Mouse (Mus musculus) pancreas, adult 10 weeks (tissue): ENCODE results near the gene Fam185a. TPM values are rescaled to one million over a fixed set of nuclear protein-coding genes. Genes with fewer than 3 reads are reported as not detected.

Experiments used
- polyA plus RNA-seq: library from polyadenylated mRNA; stranded (reverse); fragments of 350-450 nt; fragmentation: Illumina TruSeq; extraction: RNeasy Lipid Tissue Mini Kit (QIAGEN cat#74804); gene quantifications from one replicate; pipeline ENCODE4 v1.2.3, GENCODE M21; 2015; ENCODE audit warnings: low read depth, low replicate concordance; ENCODE audit not compliant: insufficient read depth

Gene Fam185a
- 1.6 TPM for polyA plus RNA-seq

GRCm38 (mm10) chr5:21424614-21425602 lies at the start of gene Fam185a, which contains the start of gene Ccdc146:
Gene Fam185a, plus strand, starts transcription at chr5:21424958.
Gene Ccdc146, minus strand, starts transcription at chr5:21424677.

Other genes with a start within 250 kb of the Fam185a start
- 2.5 TPM for gene Gsap, start 238.7 kb upstream of the Fam185a start, polyA plus RNA-seq
- 9.5 TPM for gene Fgl2, start 52.3 kb upstream of the Fam185a start, polyA plus RNA-seq
- 1.1 TPM for gene Ccdc146, start 281 bp upstream of the Fam185a start, polyA plus RNA-seq
- 1.6 TPM for gene Lrrc17, start 118.6 kb downstream of the Fam185a start, polyA plus RNA-seq
- not detected for gene Fbxl13, start 220.7 kb downstream of the Fam185a start, polyA plus RNA-seq
- 6.8 TPM for gene Armc10, start 220.9 kb downstream of the Fam185a start, polyA plus RNA-seq